Mouse (Mus musculus) hematopoietic stem cell, adult 5-6 weeks (primary cell): ENCODE data around the gene Baat. TPM values are rescaled to one million over a fixed set of nuclear protein-coding genes. Genes with fewer than 3 reads are reported as not detected.

Source experiments
- ATAC-seq, 2 experiments: fragments of 125-278 bp in 1 of 2; replicated peaks in 1 of 2; 2 replicates each; pipeline ENCODE4 v1.8.0; 2016 to 2017; ENCODE audit warnings: inconsistent platforms in 2 of 2, mild to moderate bottlenecking in 2 of 2, moderate number of reproducible peaks in 2 of 2, low read depth in 1 of 2, moderate TSS enrichment in 1 of 2; ENCODE audit not compliant: low FRiP score in 2 of 2, poor library complexity in 2 of 2, severe bottlenecking in 2 of 2, insufficient read depth in 1 of 2, low TSS enrichment in 1 of 2
- total RNA-seq: library from RNA; stranded (forward); fragments of 172-1452, 232-1000 nt; gene quantifications from 2 replicates; pipeline ENCODE4 v1.2.3, GENCODE M21; 2017

Baat gene
- total RNA-seq, result not detected in 2 replicates

- ATAC-seq, result no peak
Measured at GRCm38 (mm10) chr4:49506386-49506785, at the start of gene Baat. Gene Baat (minus strand): TSS chr4:49506557.

- ATAC-seq, result no peak
Measured at GRCm38 (mm10) chr4:49553380-49553779, 47.0 kb upstream of the Baat start.

DNA sequence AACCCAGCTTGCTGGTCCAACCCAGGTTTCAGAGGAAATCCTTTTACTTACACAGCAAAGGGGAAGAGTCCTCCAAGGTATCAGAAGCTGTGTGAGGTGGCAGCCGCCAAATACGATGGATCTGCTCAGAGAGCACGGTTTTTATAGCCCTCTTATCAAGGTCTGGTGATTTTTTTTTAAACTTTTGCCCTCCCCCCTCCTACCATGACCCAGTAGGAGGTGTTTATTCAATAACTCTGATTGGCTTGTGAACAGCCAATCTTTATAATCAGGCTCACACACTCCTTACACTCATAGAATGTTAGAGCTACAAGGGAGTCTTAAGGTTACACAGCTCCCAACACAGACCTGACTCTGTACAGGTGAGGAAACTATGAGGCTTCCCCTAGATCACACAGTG lies 43.0 kb upstream of the Baat start, which contains the start of gene Aldob:
Aldob (minus strand) TSS at position 164 of the 400 bp plus-strand sequence.
- no peak for ATAC-seq

- ATAC-seq, result no peak
Measured at GRCm38 (mm10) chr4:49547544-49548219, 41.3 kb upstream of the Baat start.

- ATAC-seq, result no peak
Measured at GRCm38 (mm10) chr4:49546873-49547543, 40.7 kb upstream of the Baat start.

GRCm38 (mm10) chr4:49546026-49546425 lies 39.7 kb upstream of the Baat start:
- no peak for ATAC-seq

- no peak for ATAC-seq
Measured at GRCm38 (mm10) chr4:49540966-49541365, 34.6 kb upstream of the Baat start.

DNA sequence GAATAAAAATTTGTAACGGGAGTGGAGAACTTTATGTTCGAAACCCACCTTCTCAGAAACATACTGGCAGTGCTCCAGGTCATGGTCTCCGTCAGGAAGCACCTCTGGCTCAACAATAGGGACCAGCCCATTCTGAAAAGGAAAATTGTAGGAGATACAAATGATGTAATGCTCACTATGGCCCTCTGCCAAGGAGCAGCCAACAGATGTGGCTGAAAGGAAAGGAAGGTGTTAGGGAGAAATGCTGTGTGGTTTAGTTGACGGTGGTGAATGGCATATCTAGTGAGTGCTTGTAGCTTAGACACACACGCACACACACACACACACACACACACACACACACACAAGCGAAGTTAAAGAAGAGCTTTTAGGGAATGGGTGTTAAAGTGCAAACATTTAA lies 33.3 kb upstream of the Baat start:
- no peak for ATAC-seq

- ATAC-seq, result no peak
Measured at GRCm38 (mm10) chr4:49536671-49537070, 30.3 kb upstream of the Baat start.

DNA sequence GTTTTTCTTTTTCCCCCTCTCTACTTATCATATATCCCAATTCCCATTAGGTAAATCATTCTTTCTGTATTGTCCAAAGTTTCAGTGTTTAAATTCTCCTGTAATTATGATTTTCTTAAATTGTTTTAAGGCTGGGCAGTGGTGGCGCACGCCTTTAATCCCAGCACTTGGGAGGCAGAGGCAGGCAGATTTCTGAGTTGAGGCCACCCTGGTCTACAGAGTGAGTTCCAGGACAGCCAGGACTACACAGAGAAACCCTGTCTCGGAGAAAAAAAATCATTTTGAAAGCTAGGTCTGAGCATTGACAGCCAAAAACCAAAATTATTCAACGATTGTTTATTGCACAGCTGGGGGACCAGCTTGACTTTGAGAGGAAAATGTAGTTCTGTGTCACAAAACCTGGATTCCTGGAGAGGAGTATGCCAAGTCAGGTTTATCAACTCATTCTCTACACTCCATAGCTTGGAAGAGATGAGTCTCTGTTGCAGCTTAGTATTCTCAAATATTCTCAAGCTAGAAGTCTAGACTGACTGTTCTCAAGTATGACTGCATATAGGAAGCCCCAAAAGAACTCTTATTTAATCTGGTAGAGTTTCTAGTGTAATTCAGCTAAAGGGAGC lies 29.4 kb upstream of the Baat start:
- ATAC-seq, result no peak

DNA sequence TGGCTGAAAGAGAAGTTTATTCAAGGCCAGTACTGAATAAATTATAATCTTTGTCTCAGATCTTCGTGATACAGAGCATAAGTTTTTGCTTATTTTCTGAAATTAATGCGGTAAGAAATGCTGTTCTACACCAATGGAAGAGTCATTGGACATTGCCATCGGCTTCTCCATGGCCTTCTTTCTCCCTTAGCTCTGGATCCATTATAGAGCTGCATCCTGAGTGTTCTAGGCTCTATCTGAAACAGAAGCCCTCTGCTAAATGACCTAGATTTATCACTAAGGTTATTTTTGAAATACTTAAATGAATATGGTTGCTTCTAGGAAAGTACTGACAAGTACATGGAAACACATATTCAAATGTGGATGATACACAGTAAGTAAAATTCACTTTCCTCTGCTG lies 28.7 kb upstream of the Baat start:
- ATAC-seq, result no peak

DNA sequence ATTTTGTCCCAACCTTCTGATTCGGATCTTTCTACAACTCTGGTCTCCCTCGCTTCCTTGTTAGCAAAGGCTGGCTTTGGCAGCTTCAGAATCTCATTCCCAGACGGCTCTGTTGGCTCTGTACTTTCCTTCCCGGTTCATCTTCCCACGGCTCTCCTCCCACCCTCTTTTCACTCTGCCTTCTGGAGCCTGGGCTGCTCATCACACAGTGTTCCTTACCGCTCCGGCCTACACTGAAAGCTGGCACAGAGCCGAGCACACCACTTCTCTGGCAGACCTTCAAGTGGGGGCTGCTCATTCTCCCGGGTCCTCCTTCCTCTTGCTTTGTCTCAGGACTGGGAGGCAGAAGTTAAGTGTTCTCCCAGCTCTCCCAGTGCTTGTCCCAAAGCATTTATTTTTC lies 16.2 kb upstream of the Baat start:
- no peak for ATAC-seq

DNA sequence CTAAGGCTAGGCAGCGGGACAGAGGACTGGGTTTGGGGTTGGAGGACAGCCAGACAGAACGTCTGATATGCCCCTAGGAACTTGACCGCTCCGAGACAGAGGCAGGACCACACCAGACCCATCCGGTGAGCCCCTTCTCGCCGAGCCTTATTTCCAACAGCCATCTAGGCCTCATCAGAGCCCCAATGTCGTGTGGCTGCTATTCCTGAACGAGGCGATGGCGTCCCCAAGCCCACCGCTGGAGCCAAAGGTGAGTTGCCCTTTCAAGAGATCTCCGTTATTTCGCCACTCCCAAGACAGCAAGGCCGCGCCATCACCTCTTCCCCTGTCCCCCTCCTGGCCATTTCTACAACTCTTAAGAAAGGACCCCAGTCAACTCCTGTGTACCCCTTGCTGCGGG lies 15.0 kb upstream of the Baat start:
- ATAC-seq, result peak; percentile 15 to 43

- peak; percentile 99 for ATAC-seq
Measured at GRCm38 (mm10) chr4:49520572-49521340, 14.4 kb upstream of the Baat start, which contains the start of the genes Mrpl50 and Zfp189. Gene Mrpl50 (minus strand): TSS chr4:49521093. Gene Zfp189 (plus strand): TSS chr4:49521176.

DNA sequence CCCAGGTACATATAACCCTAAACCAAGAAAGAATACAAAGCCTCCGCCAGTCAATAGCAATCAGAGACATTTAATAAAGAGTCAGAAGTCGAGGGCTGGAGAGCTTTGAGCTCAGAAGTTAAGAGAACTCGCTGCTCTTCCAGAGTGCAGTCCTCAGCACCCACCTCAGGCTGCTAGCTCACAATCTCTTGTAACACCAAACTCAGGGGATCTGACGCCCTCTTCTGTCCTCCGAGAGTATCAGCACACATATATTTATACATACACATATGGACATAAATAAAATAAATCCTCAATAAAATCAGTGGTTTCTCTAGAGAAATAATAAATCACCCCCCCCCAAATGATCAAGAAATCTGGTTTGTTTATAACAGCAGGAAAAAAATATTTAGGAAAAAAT lies 13.1 kb upstream of the Baat start:
- ATAC-seq, result no peak

- no peak for ATAC-seq
Measured at GRCm38 (mm10) chr4:49514441-49514840, 8.1 kb upstream of the Baat start.

- ATAC-seq, result no peak
Measured at GRCm38 (mm10) chr4:49512636-49513035, 6.3 kb upstream of the Baat start.
